Mouse (Mus musculus) stomach, postnatal 0 days (tissue): Measurements from ENCODE around the gene Gm10643.
A peak's percentile ranks its signal among the peaks of the same experiment; 100 is the strongest.

Experiments
- CTCF ChIP-seq: IDR thresholded peaks from 2 replicates; pipeline ENCODE4 v1.5.1; 2016; ENCODE audit warnings: antibody characterized with exemption, low read depth, mild to moderate bottlenecking, moderate library complexity
- EP300 ChIP-seq: optimal IDR thresholded peaks from 2 replicates; pipeline ENCODE3; 2016; ENCODE audit warnings: antibody characterized with exemption

DNA sequence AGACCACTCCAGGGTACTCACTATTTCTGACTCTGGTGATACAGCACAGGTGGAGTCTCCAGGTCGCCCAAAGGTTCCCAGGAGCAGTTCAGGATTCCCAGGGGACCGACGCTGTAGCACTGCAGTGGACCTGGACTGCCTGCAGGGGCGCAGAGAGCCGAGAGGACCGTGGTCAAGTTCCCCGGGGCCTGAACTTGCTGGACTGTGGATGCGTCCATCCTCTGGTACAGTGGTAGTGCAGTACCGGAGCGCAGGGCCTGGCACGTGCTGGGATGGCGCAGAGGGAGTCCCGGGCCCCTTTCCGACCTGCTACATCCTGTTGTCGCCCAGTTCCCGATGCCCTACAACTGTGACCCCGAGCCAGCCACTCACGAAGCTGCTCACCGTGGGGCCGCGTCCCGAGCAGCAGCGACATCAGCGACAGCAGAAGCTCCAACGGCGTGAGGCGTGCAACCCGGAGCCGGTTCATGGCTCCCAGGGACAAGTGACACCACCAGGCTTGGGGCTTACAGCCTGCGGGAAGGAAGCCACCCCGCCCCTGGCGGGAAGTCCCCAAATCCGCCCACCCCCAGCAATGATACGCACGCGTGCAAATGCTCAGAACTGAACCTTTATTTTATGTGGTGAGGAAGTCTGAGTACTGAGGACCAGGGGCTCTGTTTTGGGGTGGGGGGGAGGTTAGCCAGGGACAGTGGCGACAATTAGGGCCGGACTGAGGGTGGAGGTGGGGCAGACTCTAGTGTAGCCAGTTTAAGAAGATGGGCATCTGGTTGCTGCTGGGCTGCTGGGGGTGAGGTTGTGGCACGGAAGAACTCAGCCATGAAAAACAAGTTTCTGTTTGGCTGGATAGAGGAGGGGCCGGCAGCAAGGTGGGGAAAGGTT lies 22.6 kb downstream of the Gm10643 start, which contains the start of gene Il27ra:
- TF ChIP-seq CTCF (peak; percentile 82), EP300 (no peak)
